Mouse (Mus musculus) heart, adult 2 months (tissue): ENCODE results near the gene Rnf111.

Experiments
- CTCF ChIP-seq: fragments of 200-600 bp; IDR thresholded peaks from 2 replicates; pipeline ENCODE4 v1.8.1; 2022; ENCODE audit warnings: antibody characterized with exemption, mild to moderate bottlenecking, moderate library complexity
- POLR2A ChIP-seq: fragments of 200-500 bp; IDR thresholded peaks from 2 replicates; pipeline ENCODE4 v1.6.1; 2011; ENCODE audit warnings: mild to moderate bottlenecking, low read depth, low read length, control low read depth; ENCODE audit not compliant: insufficient read depth

- TF ChIP-seq CTCF, result no peak
- TF ChIP-seq POLR2A, result no peak
Measured at GRCm38 (mm10) chr9:70473400-70473799, 30.1 kb downstream of the Rnf111 start.
